Mouse (Mus musculus) bone marrow, adult 2 months (tissue): ENCODE results near the gene Olfr239. TPM values are rescaled to one million over a fixed set of nuclear protein-coding genes. Genes with fewer than 3 reads are reported as not detected.
"Not testable (repeated sequence)": the region's sequence is repeated elsewhere in the genome, so short reads cannot be mapped to it uniquely, and the experiment has no call there.

Source experiments
- H3K27ac ChIP-seq: fragments of 200-500 bp; 2 replicates; pipeline ENCODE4 v1.5.1; 2012; ENCODE audit warnings: low read depth, mild to moderate bottlenecking, control low read depth, inconsistent platforms, low read length; ENCODE audit not compliant: control insufficient read depth, poor library complexity, insufficient read depth
- H3K4me1 ChIP-seq: fragments of 200-500 bp; 2 replicates; pipeline ENCODE4 v1.6.1; 2011; ENCODE audit warnings: low read length; ENCODE audit not compliant: control insufficient read depth, insufficient read depth
- H3K4me3 ChIP-seq: fragments of 200-500 bp; replicated peaks from 2 replicates; pipeline ENCODE3; 2011; ENCODE audit warnings: mild to moderate bottlenecking, low read depth, low read length, control low read depth; ENCODE audit not compliant: control insufficient read depth
- CTCF ChIP-seq: fragments of 200-500 bp; IDR thresholded peaks from 2 replicates; pipeline ENCODE4 v1.5.1; 2011; ENCODE audit warnings: low read length, control low read depth; ENCODE audit not compliant: control insufficient read depth, insufficient read depth
- POLR2A ChIP-seq: fragments of 200-500 bp; IDR thresholded peaks from 2 replicates; pipeline ENCODE4 v1.6.1; 2011; ENCODE audit warnings: low read depth, mild to moderate bottlenecking, control low read depth, low read length, borderline replicate concordance; ENCODE audit not compliant: control insufficient read depth
- WGBS: fragments of 180-500 bp; shearing (Covaris S2); methylation state at CpG from one replicate; pipeline ENCODE4 v1.1.7; 2018; 5-methylcytosine and 5-hydroxymethylcytosine counted together
- polyA plus RNA-seq: library from polyadenylated mRNA; stranded (reverse); fragments of >200 nt; gene quantifications from 2 replicates; pipeline ENCODE4 v1.2.4, GENCODE M21; 2011; ENCODE audit warnings: low replicate concordance; ENCODE audit not compliant: missing spikeins, insufficient read depth, insufficient read length

The Olfr239 gene
- not detected in 2 replicates for polyA plus RNA-seq

GRCm38 (mm10) chr17:33191002-33191401 lies at the start of gene Olfr239:
Olfr239 (plus strand) TSS chr17:33191302.
- H3K27ac ChIP-seq, H3K4me3 ChIP-seq, H3K4me1 ChIP-seq: not testable (repeated sequence)
- no CpG with 5 or more reads among the region's 2 CpGs for WGBS

GRCm38 (mm10) chr17:33168147-33168546 lies 23.0 kb upstream of the Olfr239 start, which contains the start of gene Olfr55:
Olfr55 (plus strand) TSS chr17:33168447.
- not testable (repeated sequence) for H3K27ac ChIP-seq, H3K4me3 ChIP-seq, H3K4me1 ChIP-seq
- WGBS = 71% methylated on average over 1 of the region's 1 CpGs

- WGBS = 67% methylated on average over 2 of the region's 2 CpGs
- H3K27ac ChIP-seq = no peak within 1 kb of the TSS
- H3K4me1 ChIP-seq = no peaks in the 10 kb centered on the region
- H3K4me3 ChIP-seq = no peak within 1 kb of the TSS
- TF ChIP-seq POLR2A (no peak), CTCF (no peak)
Observed at GRCm38 (mm10) chr17:33221590-33221989, 30.5 kb downstream of the Olfr239 start, which contains the start of gene Olfr1564. Olfr1564 (minus strand) TSS chr17:33221690.

DNA sequence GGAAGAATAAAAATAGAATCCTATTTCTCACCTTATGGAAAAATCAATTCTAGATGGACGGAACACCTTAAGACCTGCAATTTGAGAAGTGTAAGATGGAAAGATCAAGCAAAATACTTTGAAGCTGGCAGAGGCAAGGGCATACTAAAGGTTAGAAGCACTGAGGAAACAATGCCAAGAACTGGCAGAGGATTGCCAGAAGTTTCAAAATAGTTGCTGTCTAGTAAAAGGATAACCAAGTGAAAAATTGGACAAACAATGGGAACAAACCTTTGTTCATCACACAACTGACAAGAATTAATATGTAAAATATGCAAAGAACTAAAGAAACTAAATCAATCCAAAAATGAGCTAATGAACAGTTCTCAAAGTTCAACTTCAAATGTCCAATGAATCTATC lies 45.5 kb downstream of the Olfr239 start:
- not testable (repeated sequence) for H3K27ac ChIP-seq, H3K4me1 ChIP-seq, H3K4me3 ChIP-seq
- WGBS = 88% methylated on average over 1 of the region's 1 CpGs

Other genes with a start within 250 kb of the Olfr239 start
- 43.1 and 46.3 TPM in 2 replicates for gene Cyp4f13, start 243.9 kb upstream of the Olfr239 start, polyA plus RNA-seq
- 3.8 and 13.6 TPM in 2 replicates for gene Zfp472, start 225.5 kb upstream of the Olfr239 start, polyA plus RNA-seq
- 3.8 and 5.8 TPM in 2 replicates for gene Zfp952, start 198.2 kb upstream of the Olfr239 start, polyA plus RNA-seq
- 1.8 and 4.5 TPM in 2 replicates for gene Zfp763, start 157.9 kb upstream of the Olfr239 start, polyA plus RNA-seq
- not detected in 2 replicates for gene 4921501E09Rik, start 123.2 kb upstream of the Olfr239 start, polyA plus RNA-seq
- gene Zfp563, start 102.0 kb upstream of the Olfr239 start, polyA plus RNA-seq = 1.5 and 2.6 TPM in 2 replicates
- gene Morc2b, start 51.6 kb upstream of the Olfr239 start, polyA plus RNA-seq = not detected in 2 replicates
- gene Olfr55, start 22.9 kb upstream of the Olfr239 start, polyA plus RNA-seq = 0.42 TPM in 1 of 2 replicates, not detected in the other
- gene Olfr1564, start 30.4 kb downstream of the Olfr239 start, polyA plus RNA-seq = 0.27 and 0.38 TPM in 2 replicates
- 1.2 and 5.3 TPM in 2 replicates for gene Zfp955a, start 63.8 kb downstream of the Olfr239 start, polyA plus RNA-seq
- not detected in 2 replicates for gene Olfr63, start 73.4 kb downstream of the Olfr239 start, polyA plus RNA-seq
- 3.2 and 3.6 TPM in 2 replicates for gene Zfp955b, start 98.2 kb downstream of the Olfr239 start, polyA plus RNA-seq
- gene Zfp81, start 167.6 kb downstream of the Olfr239 start, polyA plus RNA-seq = 1.4 and 5.1 TPM in 2 replicates
- gene Zfp101, start 203.3 kb downstream of the Olfr239 start, polyA plus RNA-seq = 9.0 and 13.9 TPM in 2 replicates
- 0.95 TPM in 1 of 2 replicates, not detected in the other for gene Actl9, start 241.6 kb downstream of the Olfr239 start, polyA plus RNA-seq